In genomic region chr7:27163450-27163805, GRCm38 (mm10) we compare ENCODE assay signal across 12 mouse cellular contexts. TPM values are rescaled to one million over a fixed set of nuclear protein-coding genes. Genes with fewer than 3 reads are reported as not detected.
DNase-seq lines count a peak whose midpoint lies in the region; ATAC-seq lines count a peak whose summit lies in the region.
"Had no signal": no experiment of that assay in that cellular context is flagged by ENCODE, and none has a peak within 500 bp of the region (broad histone marks: within the 10 kb centered on the region; RNA-seq: fewer than 3 reads in every experiment).

No protein-coding gene starts in this region.

- no peaks in the 10 kb centered on the region for H3K27me3 ChIP-seq in heart, embryonic 11.5 days (ENCODE audit: control insufficient read depth, insufficient read depth, low read length)
- H3K27me3 ChIP-seq in midbrain, embryonic 11.5 days (ENCODE audit: control insufficient read depth, insufficient read depth, low read length) = no peaks in the 10 kb centered on the region

- no peak for DNase-seq in heart, postnatal 10 days
- peak; percentile 40 to 45 for DNase-seq in cerebellum, postnatal 10 days
- DNase-seq in gastrocnemius, postnatal 25 days = peak; percentile 62
- no peak for DNase-seq in midbrain, embryonic 11.5 days (ENCODE audit: low spot score, missing footprints)
- DNase-seq in spleen, postnatal 14 days (ENCODE audit: low spot score in 2 of 2) = no peak
- DNase-seq in adrenal gland, adult 8-10 months = no peak

- 70% methylated on average over 5 of the region's 5 CpGs for WGBS in heart, embryonic 11.5 days (ENCODE audit: insufficient replicate concordance)
- 90% methylated on average over 5 of the region's 5 CpGs for WGBS in midbrain, embryonic 11.5 days

- peaks cover 31% of the 10 kb centered on the region for H3K4me1 ChIP-seq in heart, embryonic 11.5 days (ENCODE audit: control insufficient read depth, insufficient read depth, low read length)
- peaks cover 38% of the 10 kb centered on the region for H3K4me1 ChIP-seq in midbrain, embryonic 11.5 days (ENCODE audit: control insufficient read depth, insufficient read depth, low read length)

- H3K9ac ChIP-seq in heart, embryonic 11.5 days (ENCODE audit: low read depth, low read length) = no peak overlapping the region
- H3K9ac ChIP-seq in midbrain, embryonic 11.5 days (ENCODE audit: low read length) = peak overlapping the region; percentile 36; the same call in 1 of the 2 replicates

- peak overlapping the region; percentile 82; the same call in 1 of the 2 replicates for H3K4me2 ChIP-seq in heart, embryonic 11.5 days
- peak overlapping the region; percentile 6 for H3K4me2 ChIP-seq in midbrain, embryonic 11.5 days

- H3K27ac ChIP-seq in heart, embryonic 11.5 days (ENCODE audit: low read depth, low read length) = no peak overlapping the region
- no peak overlapping the region for H3K27ac ChIP-seq in midbrain, embryonic 11.5 days (ENCODE audit: low read depth, low read length)

- peak overlapping the region; percentile 8; the same call in 1 of the 2 replicates for H3K4me3 ChIP-seq in heart, embryonic 11.5 days (ENCODE audit: low read depth, low read length)
- no peak overlapping the region for H3K4me3 ChIP-seq in midbrain, embryonic 11.5 days (ENCODE audit: low read depth, low read length)

- no peak for ATAC-seq in heart, embryonic 11.5 days (replicated peaks; ENCODE audit: insufficient number of reproducible peaks, low FRiP score, low TSS enrichment)
- no peak for ATAC-seq in midbrain, embryonic 11.5 days (ENCODE audit: low FRiP score)
- no peak for ATAC-seq in activated CD4-positive, CD25-positive, alpha-beta regulatory T cell, adult 4 months

- intact Hi-C loops in heart, postnatal 10 days (cut with DNase I) = loop anchor here (5.0 to 10.0 kb wide), 2 partner anchors 169 to 311 kb away; partner anchors contain the start of gene Sertad3

- H3K36me3 ChIP-seq in heart, embryonic 11.5 days (ENCODE audit: control insufficient read depth, insufficient read depth, low read length) = peaks cover 15% of the 10 kb centered on the region
- H3K36me3 ChIP-seq in midbrain, embryonic 11.5 days (ENCODE audit: control insufficient read depth, insufficient read depth, low read length) = peaks cover 14% of the 10 kb centered on the region

- no peaks in the 10 kb centered on the region for H3K9me3 ChIP-seq in heart, embryonic 11.5 days (replicated peaks; ENCODE audit: control insufficient read depth, low read length)
- no peaks in the 10 kb centered on the region for H3K9me3 ChIP-seq in midbrain, embryonic 11.5 days (ENCODE audit: control insufficient read depth, low read length)

RNA-seq across cellular contexts. Expression of gene Egln2, which starts 3.2 kb away (rescaled TPM):
- 27.4 and 29.0 TPM in 2 replicates for polyA plus RNA-seq in heart, embryonic 11.5 days (2014; fragmentation: Nextera tagmentation; extraction: Ambion mirVana)
- total RNA-seq in heart, postnatal 10 days (2021) = 10 to 100 TPM; 57.9 to 59.4 TPM
- total RNA-seq in gastrocnemius, postnatal 25 days (2021) = 100 to 1,000 TPM in 1 of 2 experiments, 10 to 100 TPM in 1; 92.9 to 103 TPM
- polyA plus RNA-seq in midbrain, embryonic 11.5 days (2014; fragmentation: Nextera tagmentation; extraction: Ambion mirVana) = 36.4 and 43.5 TPM in 2 replicates
- 10 to 100 TPM; 12.4 to 14.3 TPM for polyA plus RNA-seq in activated CD4-positive, CD25-positive, alpha-beta regulatory T cell, adult 4 months (2017; shearing (Covaris generic))
- total RNA-seq in adrenal gland, adult 8-10 months (2022) = 100 to 1,000 TPM in 3 of 4 experiments, 10 to 100 TPM in 1; 98.6 to 118 (median 107) TPM

RNA-seq across cellular contexts. Expression of gene Cyp2t4, which starts 9.9 kb away (rescaled TPM):
- polyA plus RNA-seq in heart, embryonic 11.5 days (2014; fragmentation: Nextera tagmentation; extraction: Ambion mirVana) = 0.13 TPM in 1 of 2 replicates, not detected in the other
- total RNA-seq in heart, postnatal 10 days (2021) = not detected
- total RNA-seq in gastrocnemius, postnatal 25 days (2021) = not detected
- polyA plus RNA-seq in midbrain, embryonic 11.5 days (2014; fragmentation: Nextera tagmentation; extraction: Ambion mirVana) = 0.11 and 0.19 TPM in 2 replicates
- under 1 TPM in 1 of 2 experiments, not detected in 1; 0.41 TPM for polyA plus RNA-seq in activated CD4-positive, CD25-positive, alpha-beta regulatory T cell, adult 4 months (2017; shearing (Covaris generic))
- total RNA-seq in adrenal gland, adult 8-10 months (2022) = not detected
- total RNA-seq: common myeloid progenitor, adult 5-6 weeks; layer of hippocampus, postnatal 14 days had no signal
- polyA plus RNA-seq: small intestine, adult 2 months had no signal

RNA-seq across cellular contexts. Expression of gene Rab4b, which starts 15.3 kb away (rescaled TPM):
- 44.3 and 49.7 TPM in 2 replicates for polyA plus RNA-seq in heart, embryonic 11.5 days (2014; fragmentation: Nextera tagmentation; extraction: Ambion mirVana)
- total RNA-seq in heart, postnatal 10 days (2021) = 10 to 100 TPM; 21.9 to 22.8 TPM
- total RNA-seq in gastrocnemius, postnatal 25 days (2021) = 10 to 100 TPM; 10.1 to 10.4 TPM
- polyA plus RNA-seq in midbrain, embryonic 11.5 days (2014; fragmentation: Nextera tagmentation; extraction: Ambion mirVana) = 57.4 and 59.1 TPM in 2 replicates
- polyA plus RNA-seq in activated CD4-positive, CD25-positive, alpha-beta regulatory T cell, adult 4 months (2017; shearing (Covaris generic)) = 100 to 1,000 TPM; 126 to 166 TPM
- total RNA-seq in adrenal gland, adult 8-10 months (2022) = 10 to 100 TPM; 60.6 to 88.0 (median 81.4) TPM

RNA-seq across cellular contexts. Expression of gene Gm21983, which starts 17.5 kb away (rescaled TPM):
- polyA plus RNA-seq in heart, embryonic 11.5 days (2014; fragmentation: Nextera tagmentation; extraction: Ambion mirVana) = 0.67 TPM in 1 of 2 replicates, not detected in the other
- under 1 TPM in 1 of 2 experiments, not detected in 1; 0.31 TPM for total RNA-seq in heart, postnatal 10 days (2021)
- total RNA-seq in gastrocnemius, postnatal 25 days (2021) = not detected
- not detected in 2 replicates for polyA plus RNA-seq in midbrain, embryonic 11.5 days (2014; fragmentation: Nextera tagmentation; extraction: Ambion mirVana)
- under 1 TPM in 1 of 2 experiments, not detected in 1; 0.52 TPM for polyA plus RNA-seq in activated CD4-positive, CD25-positive, alpha-beta regulatory T cell, adult 4 months (2017; shearing (Covaris generic))
- total RNA-seq in adrenal gland, adult 8-10 months (2022) = not detected
- total RNA-seq: common myeloid progenitor, adult 5-6 weeks; ES-E14; layer of hippocampus, postnatal 14 days had no signal

RNA-seq across cellular contexts. Expression of gene Mia, which starts 17.5 kb away (rescaled TPM):
- polyA plus RNA-seq in heart, embryonic 11.5 days (2014; fragmentation: Nextera tagmentation; extraction: Ambion mirVana) = 0.34 and 0.44 TPM in 2 replicates
- total RNA-seq in heart, postnatal 10 days (2021) = not detected
- total RNA-seq in gastrocnemius, postnatal 25 days (2021) = not detected
- polyA plus RNA-seq in midbrain, embryonic 11.5 days (2014; fragmentation: Nextera tagmentation; extraction: Ambion mirVana) = 0.93 and 1.4 TPM in 2 replicates
- under 1 TPM in 1 of 2 experiments, not detected in 1; 0.34 TPM for polyA plus RNA-seq in activated CD4-positive, CD25-positive, alpha-beta regulatory T cell, adult 4 months (2017; shearing (Covaris generic))
- under 1 TPM in 2 of 4 experiments, not detected in 2; 0.32 to 0.64 TPM for total RNA-seq in adrenal gland, adult 8-10 months (2022)
- polyA plus RNA-seq: small intestine, adult 2 months had no signal

Comparison
In these comparisons a context has a peak if more than half of its experiments do, and no peak if none do; other contexts are left out.
1. DNase-seq: peak in cerebellum, postnatal 10 days (2 of 2) and gastrocnemius, postnatal 25 days (single experiment); none in heart, postnatal 10 days (0 of 2), midbrain, embryonic 11.5 days (single experiment), spleen, postnatal 14 days (0 of 2) and adrenal gland, adult 8-10 months (single experiment).